Mouse (Mus musculus) urinary bladder, postnatal 25 days (tissue): ENCODE results near the gene Aox4.

Experiments used
- DNase-seq: peaks from one replicate; pipeline ENCODE4 v3.0.0; 2022; ENCODE audit warnings: low spot score

The Aox4 gene

DNA sequence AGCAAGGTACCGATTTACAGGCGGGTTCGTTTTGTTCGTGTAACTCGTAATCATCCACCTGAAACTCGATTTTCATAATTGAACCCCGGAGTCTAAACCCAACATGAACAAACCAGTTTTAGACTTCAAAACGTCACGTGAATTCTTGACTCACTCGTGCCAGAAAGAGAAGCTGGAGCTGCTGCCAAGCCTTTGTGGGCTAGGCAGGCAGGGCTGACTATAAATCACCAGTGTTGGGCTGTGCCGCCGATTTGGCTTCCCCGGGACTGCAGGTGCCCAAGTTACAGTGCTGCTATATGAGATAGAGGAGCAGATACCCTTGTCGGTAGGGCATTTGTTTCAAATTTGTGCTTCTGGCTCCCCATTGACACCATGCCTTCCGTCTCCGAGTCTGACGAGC, at the start of gene Aox4:
Gene Aox4 (plus strand): TSS at position 195 of the 400 bp plus-strand sequence.
- peak; percentile 17 for DNase-seq

- no peak for DNase-seq
These were observed 40.3 kb upstream of the Aox4 start for GRCm38 (mm10) chr1:58169893-58170292.

- DNase-seq: no peak
These were observed 21.6 kb upstream of the Aox4 start for GRCm38 (mm10) chr1:58188514-58189175.

DNA sequence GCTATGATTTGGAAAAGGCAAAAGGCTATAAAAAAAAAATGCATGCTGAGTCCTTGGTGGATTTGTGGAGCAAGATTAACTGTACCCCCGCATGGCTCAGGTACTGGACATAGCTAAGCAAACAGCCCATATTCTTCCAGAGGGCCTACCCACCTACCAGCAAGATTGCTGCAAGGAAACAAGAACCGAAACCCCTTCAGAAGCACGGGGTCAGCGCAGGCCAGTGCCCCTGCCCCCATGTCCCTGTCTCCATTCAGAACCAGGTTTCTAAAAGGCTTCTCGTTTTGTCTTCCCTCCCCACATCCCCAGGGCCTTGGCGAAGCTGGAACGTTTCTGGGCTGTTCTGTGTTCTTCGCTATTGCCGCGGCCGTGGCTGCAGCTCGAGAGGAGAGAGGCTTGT, 15.9 kb upstream of the Aox4 start:
- no peak for DNase-seq

GRCm38 (mm10) chr1:58194988-58195387, 15.2 kb upstream of the Aox4 start:
- no peak for DNase-seq

DNA sequence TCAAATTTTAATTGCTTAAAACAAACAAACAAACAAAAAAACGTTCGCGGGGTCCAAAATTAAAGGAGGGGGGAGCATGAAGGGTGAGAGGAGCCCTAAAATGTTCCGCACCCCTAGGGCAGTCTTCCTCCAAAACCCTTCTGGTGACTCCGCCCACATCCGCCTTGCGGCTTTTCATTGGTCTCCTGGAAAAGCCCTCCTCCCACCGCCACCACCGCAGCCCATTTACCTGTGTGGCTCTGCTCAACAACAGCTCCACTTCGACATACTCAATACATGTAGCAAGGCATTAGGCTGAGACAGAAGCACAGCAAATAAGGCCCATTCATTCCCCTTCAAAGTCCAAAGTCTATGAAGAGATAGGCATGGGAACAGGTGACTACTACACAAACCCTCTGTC, 14.7 kb upstream of the Aox4 start:
- DNase-seq: no peak

GRCm38 (mm10) chr1:58197023-58197422, 13.2 kb upstream of the Aox4 start:
- no peak for DNase-seq

- no peak for DNase-seq
These were observed 11.8 kb upstream of the Aox4 start for GRCm38 (mm10) chr1:58198386-58198785.

GRCm38 (mm10) chr1:58212805-58213204, 2.6 kb downstream of the Aox4 start:
- DNase-seq: no peak

DNA sequence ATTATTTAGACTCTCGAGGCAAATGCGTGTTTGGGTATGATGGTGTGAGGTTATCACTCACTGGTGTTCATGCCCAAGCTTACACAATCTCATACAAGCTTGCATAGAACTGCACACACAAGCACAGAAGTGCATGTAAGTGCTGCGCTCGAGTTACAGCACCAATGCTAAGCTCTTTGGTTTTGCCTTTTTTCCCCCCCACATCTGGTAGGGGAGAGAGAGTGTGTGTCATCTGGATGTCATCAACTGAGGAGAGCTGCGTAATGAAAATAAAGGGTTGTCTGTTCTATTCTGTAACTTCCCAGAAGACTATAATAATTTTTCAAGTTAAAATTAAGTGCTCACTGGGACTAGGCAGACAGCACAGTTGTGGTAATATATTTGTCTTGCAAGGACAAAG, 3.6 kb downstream of the Aox4 start:
- no peak for DNase-seq

DNA sequence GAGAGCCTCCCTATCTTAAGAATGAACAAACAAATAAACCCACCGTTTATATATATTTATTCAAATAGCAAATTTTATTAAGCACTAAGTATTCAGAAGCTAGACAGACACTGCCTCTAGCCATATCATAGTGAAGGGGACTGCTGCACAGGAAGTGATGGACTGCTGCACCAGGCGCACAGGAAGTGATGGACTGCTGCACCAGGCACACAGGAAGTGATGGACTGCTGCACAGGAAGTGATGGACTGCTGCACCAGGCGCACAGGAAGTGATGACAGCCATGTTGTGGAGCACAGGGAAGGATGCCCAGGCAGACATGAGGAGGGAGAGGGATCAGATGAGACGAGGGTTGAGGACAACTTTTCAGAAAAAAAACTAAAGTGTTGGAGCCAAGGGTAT, 5.2 kb downstream of the Aox4 start:
- DNase-seq: no peak

DNA sequence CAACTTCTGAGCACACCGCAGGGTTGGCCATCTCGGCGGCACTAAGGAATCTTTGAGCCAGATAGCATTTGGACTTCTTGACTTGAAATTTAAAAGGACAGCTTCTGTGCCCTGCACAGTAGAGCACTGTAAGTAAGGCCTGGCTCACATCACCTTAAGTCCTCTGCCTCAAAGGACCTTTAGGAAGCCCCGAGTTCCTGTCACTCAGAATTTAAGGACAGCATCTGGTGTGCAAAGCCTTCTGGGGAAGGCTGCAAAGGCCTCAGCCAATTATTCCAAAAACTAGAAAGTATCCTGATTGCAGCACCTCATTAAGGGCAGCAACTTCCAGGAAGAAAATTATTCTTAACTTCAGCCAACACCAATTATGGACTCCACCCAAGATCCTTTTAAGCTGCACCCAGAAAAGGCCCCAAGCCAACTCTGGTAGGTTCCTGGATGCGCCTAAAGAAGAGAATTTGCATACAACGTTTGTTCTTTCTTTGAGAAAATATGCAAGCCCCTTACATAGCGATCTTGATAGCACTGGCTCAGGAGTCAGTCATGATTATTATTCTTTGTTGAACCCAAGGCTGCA, 5.8 kb downstream of the Aox4 start:
- no peak for DNase-seq

- DNase-seq: no peak
These were observed 10.9 kb downstream of the Aox4 start for GRCm38 (mm10) chr1:58221070-58221469.

- DNase-seq: no peak
These were observed 11.7 kb downstream of the Aox4 start for GRCm38 (mm10) chr1:58221879-58222278.

GRCm38 (mm10) chr1:58228086-58228485, 17.9 kb downstream of the Aox4 start:
- no peak for DNase-seq

GRCm38 (mm10) chr1:58228916-58229315, 18.7 kb downstream of the Aox4 start:
- DNase-seq: no peak

DNA sequence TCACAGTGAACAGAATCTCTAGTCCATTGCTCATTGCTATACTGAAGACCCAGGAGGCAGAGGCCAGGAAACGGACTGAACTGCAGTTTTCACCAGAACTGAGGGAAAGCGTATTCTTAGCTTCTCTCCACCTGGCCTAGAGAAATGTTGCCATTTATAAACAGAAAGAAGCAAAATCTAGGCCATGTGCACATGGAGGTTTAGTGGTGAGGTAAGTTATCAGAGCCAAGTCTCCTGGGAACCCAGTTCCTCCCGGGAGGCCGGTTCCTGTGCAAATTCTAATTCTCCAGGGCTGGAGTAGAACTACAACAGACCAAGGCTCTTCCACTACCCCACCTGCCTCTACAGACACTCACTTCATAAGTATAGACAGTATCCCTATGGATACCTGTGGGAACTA, 19.6 kb downstream of the Aox4 start:
- no peak for DNase-seq

DNA sequence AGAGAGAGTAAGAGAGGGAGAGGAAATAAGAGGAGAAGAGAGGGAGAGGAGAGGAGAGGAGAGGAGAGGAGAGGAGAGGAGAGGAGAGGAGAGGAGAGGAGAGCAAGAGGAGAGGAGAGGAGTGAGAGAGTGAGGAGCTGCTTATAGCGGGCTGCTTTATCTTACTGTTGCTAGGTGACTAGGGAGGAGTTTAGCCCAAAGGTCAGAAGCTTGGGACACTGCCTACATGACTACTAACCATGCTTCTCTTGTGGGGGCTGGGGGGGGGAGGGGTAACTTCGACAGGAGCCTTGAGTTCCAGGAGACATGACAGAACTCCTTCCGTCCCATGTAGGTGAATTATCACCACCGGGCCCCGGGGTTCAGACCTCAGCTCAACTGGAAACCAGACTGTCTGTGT, 20.3 kb downstream of the Aox4 start:
- no peak for DNase-seq

DNA sequence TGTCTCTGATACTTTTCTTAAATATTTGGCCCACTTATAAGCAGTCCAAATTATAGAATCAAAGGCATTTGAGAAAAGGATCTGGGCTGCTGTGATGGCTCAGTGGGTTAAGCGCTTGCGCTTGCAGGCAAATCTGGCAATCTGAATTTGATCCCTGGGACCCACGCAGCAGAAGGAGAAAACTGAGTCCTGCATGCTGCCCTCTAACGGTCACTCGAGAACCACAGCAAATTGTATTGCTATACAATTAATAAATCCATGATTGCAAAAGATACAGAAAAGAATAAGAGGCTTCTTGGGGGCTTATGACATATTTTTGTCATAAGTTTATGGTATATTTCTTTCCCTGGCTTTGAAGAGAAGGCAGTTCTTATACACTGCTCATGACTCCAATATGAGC, 25.2 kb downstream of the Aox4 start:
- no peak for DNase-seq

GRCm38 (mm10) chr1:58237527-58238299, 27.5 kb downstream of the Aox4 start:
- no peak for DNase-seq

DNA sequence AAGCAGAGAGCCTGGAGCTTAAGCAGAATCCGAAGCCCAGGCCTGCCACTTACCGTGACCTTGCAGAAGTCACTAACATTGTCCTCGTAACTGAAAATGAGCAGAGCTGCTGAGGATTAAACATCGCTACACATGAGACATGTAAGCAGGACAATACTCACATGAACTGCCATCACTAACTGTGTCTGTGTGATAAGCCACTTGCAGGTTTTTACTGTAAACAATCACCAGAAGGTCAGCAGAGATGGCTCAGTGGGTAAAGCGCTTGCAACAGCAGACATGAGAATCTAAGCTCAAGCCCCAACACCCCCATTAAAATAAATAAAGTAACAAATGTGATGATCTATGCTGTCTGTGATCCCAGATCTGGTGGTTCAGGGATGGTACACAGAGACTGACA, 28.2 kb downstream of the Aox4 start:
- no peak for DNase-seq

- no peak for DNase-seq
These were observed 28.8 kb downstream of the Aox4 start for GRCm38 (mm10) chr1:58238961-58239360.

- DNase-seq: no peak
These were observed 30.1 kb downstream of the Aox4 start for GRCm38 (mm10) chr1:58240347-58240746.
